ENCODE assay signal across 1 mouse cellular context in genomic region chr13:51100233-51101015, GRCm38 (mm10).
TF ChIP-seq lines count a peak whose summit lies in the region.

Spin1 (plus strand) TSS chr13:51100880.

TF ChIP-seq in CH12.LX, 34 proteins besides CTCF, POLR2A, EP300 and RAD21 (continued from another document):
- TF ChIP-seq ETS1 (conservative IDR thresholded peaks at IDR 0.05; ENCODE audit: low read depth, low read length): no peak
- TF ChIP-seq JUN (IDR thresholded peaks at IDR 0.05; ENCODE audit: insufficient read depth, low read depth, low read length): no peak
- TF ChIP-seq MAZ (IDR thresholded peaks at IDR 0.05; ENCODE audit: low read depth, low read length): no peak
- TF ChIP-seq NELFE (IDR thresholded peaks at IDR 0.05; ENCODE audit: low read depth, low read length): 0 out of 2 replicates have a peak, but pooled peaks have one; percentile 36
- TF ChIP-seq SMC3 (IDR thresholded peaks at IDR 0.05; ENCODE audit: low read depth, low read length): no peak
- no peak for TF ChIP-seq HCFC1 (IDR thresholded peaks at IDR 0.05; ENCODE audit: low read depth, low read length)
- no peak for TF ChIP-seq ZMIZ1 (IDR thresholded peaks at IDR 0.05; ENCODE audit: low read depth, low read length)
- TF ChIP-seq ELF1 (IDR thresholded peaks at IDR 0.05; ENCODE audit: low read depth, low read length): no peak
- no peak for TF ChIP-seq BHLHE40 (IDR thresholded peaks at IDR 0.05; ENCODE audit: low read depth, low read length)
- TF ChIP-seq ZNF384 (IDR thresholded peaks at IDR 0.05; ENCODE audit: low read depth, low read length): no peak
- 0 out of 2 replicates have a peak, but pooled peaks have one; percentile 5 for TF ChIP-seq MEF2A (IDR thresholded peaks at IDR 0.05; ENCODE audit: borderline replicate concordance, low read depth, low read length)
- no peak for TF ChIP-seq E2F4 (IDR thresholded peaks at IDR 0.05; ENCODE audit: insufficient replicate concordance, low read depth, low read length)
- TF ChIP-seq MYC (IDR thresholded peaks at IDR 0.05; ENCODE audit: low read depth, low read length): no peak
- peak; percentile 52; the same call in 1 of the 2 replicates for TF ChIP-seq USF2 (conservative IDR thresholded peaks at IDR 0.05; ENCODE audit: low read depth, low read length)
- TF ChIP-seq MAFK (IDR thresholded peaks at IDR 0.05; ENCODE audit: insufficient replicate concordance, low read length): no peak
- no peak for TF ChIP-seq IRF4 (IDR thresholded peaks at IDR 0.05; ENCODE audit: low read depth, low read length)
- no peak for TF ChIP-seq PAX5 (IDR thresholded peaks at IDR 0.05; ENCODE audit: low read length)
- no peak for TF ChIP-seq MAX (IDR thresholded peaks at IDR 0.05; ENCODE audit: low read length)
